18 mouse cellular contexts compared by ENCODE assay signal in genomic region chr11:118748622-118749021, GRCm38 (mm10).
DNase-seq lines count a peak whose midpoint lies in the region; ATAC-seq and TF ChIP-seq lines count a peak whose summit lies in the region.
"Had no signal": no experiment of that assay in that cellular context is flagged by ENCODE, and none has a peak within 500 bp of the region (broad histone marks: within the 10 kb centered on the region; RNA-seq: fewer than 3 reads in every experiment).

No protein-coding gene starts in this region.

- peak; percentile 52 for DNase-seq in left cerebral cortex, postnatal 4 days
- no peak for DNase-seq in left cerebral cortex, postnatal 25 days (ENCODE audit: low spot score in 2 of 2)
- DNase-seq in cerebellum, postnatal 14 days: peak; percentile 75 to 82
- DNase-seq in c-Kit-positive CD71-positive TER-119-positive erythroid progenitor cells, embryonic 14.5 days (ENCODE audit: low spot score): no peak
- DNase-seq in gastrocnemius, adult 18-20 months (ENCODE audit: low spot score): no peak
- DNase-seq: adrenal gland, postnatal 25 days; B cell, adult 2 months; embryo, embryonic 11 days; kidney, adult 8-10 months; lung, adult 18-20 months; thymus, postnatal 25 days had no signal

- H3K27me3 ChIP-seq in forebrain, embryonic 13.5 days: no peaks in the 10 kb centered on the region
- H3K27me3 ChIP-seq in forebrain, embryonic 12.5 days: peaks cover 14% of the 10 kb centered on the region

- 36% methylated on average over 10 of the region's 10 CpGs for WGBS in forebrain, embryonic 13.5 days
- 55% methylated on average over 10 of the region's 10 CpGs for WGBS in forebrain, embryonic 12.5 days
- 17% methylated on average over 10 of the region's 10 CpGs for WGBS in olfactory bulb, adult 2 months

- no peaks in the 10 kb centered on the region for H3K36me3 ChIP-seq in forebrain, embryonic 13.5 days (ENCODE audit: poor library complexity, severe bottlenecking)
- H3K36me3 ChIP-seq in forebrain, embryonic 12.5 days (replicated peaks): no peaks in the 10 kb centered on the region
- H3K36me3 ChIP-seq: limb, embryonic 10.5 days had no signal

- no peak overlapping the region for H3K9ac ChIP-seq in forebrain, embryonic 13.5 days
- no peak overlapping the region for H3K9ac ChIP-seq in forebrain, embryonic 12.5 days

- no peak for ATAC-seq in forebrain, embryonic 13.5 days
- no peak for ATAC-seq in forebrain, embryonic 12.5 days (ENCODE audit: low FRiP score)

- peak overlapping the region; percentile 31; the same call in 1 of the 2 replicates for H3K27ac ChIP-seq in forebrain, embryonic 13.5 days
- H3K27ac ChIP-seq in forebrain, embryonic 12.5 days: no peak overlapping the region
- no peak overlapping the region for H3K27ac ChIP-seq in olfactory bulb, adult 2 months (ENCODE audit: insufficient read depth, low read depth, low read length)
- H3K27ac ChIP-seq: layer of hippocampus, adult 2 months; limb, embryonic 10.5 days had no signal

- peak; percentile 15; the same call in 1 of the 2 replicates for TF ChIP-seq CTCF in olfactory bulb, adult 2 months (IDR thresholded peaks at IDR 0.05; ENCODE audit: insufficient read depth, low read depth, low read length)

- H3K4me3 ChIP-seq in forebrain, embryonic 13.5 days: no peak overlapping the region
- H3K4me3 ChIP-seq in forebrain, embryonic 12.5 days (replicated peaks): no peak overlapping the region
- no peak overlapping the region for H3K4me3 ChIP-seq in olfactory bulb, adult 2 months (ENCODE audit: insufficient read depth, low read depth, low read length)
- H3K4me3 ChIP-seq: erythroblast, embryonic 14.5 days; layer of hippocampus, adult 2 months; limb, embryonic 10.5 days; myocyte had no signal

- no peak for TF ChIP-seq POLR2A in olfactory bulb, adult 2 months (IDR thresholded peaks at IDR 0.05; ENCODE audit: insufficient read depth, low read depth, low read length)

- H3K4me2 ChIP-seq in forebrain, embryonic 13.5 days: no peak overlapping the region
- H3K4me2 ChIP-seq in forebrain, embryonic 12.5 days: no peak overlapping the region

- intact Hi-C loops in left cerebral cortex, postnatal 4 days (cut with DNase I): no loop called here
- intact Hi-C loops in left cerebral cortex, postnatal 25 days (cut with DNase I): no loop called here

- no peaks in the 10 kb centered on the region for H3K9me3 ChIP-seq in forebrain, embryonic 13.5 days (replicated peaks)
- no peaks in the 10 kb centered on the region for H3K9me3 ChIP-seq in forebrain, embryonic 12.5 days
- H3K9me3 ChIP-seq: limb, embryonic 10.5 days had no signal

- H3K4me1 ChIP-seq in forebrain, embryonic 13.5 days: peaks cover 71% of the 10 kb centered on the region
- peaks cover 60% of the 10 kb centered on the region for H3K4me1 ChIP-seq in forebrain, embryonic 12.5 days
- peaks cover 60% of the 10 kb centered on the region for H3K4me1 ChIP-seq in olfactory bulb, adult 2 months (ENCODE audit: control insufficient read depth, insufficient read depth, low read length)

Comparison
In these comparisons a context has a peak if more than half of its experiments do, and no peak if none do; other contexts are left out.
1. DNase-seq: peak in left cerebral cortex, postnatal 4 days (single experiment) and cerebellum, postnatal 14 days (2 of 2); none in left cerebral cortex, postnatal 25 days (0 of 2), c-Kit-positive CD71-positive TER-119-positive erythroid progenitor cells, embryonic 14.5 days (single experiment) and gastrocnemius, adult 18-20 months (single experiment).